Mouse (Mus musculus) C2C12 (cell line): ENCODE data around the gene Ing2.

ENCODE experiments used
- CTCF ChIP-seq: IDR thresholded peaks from one replicate; pipeline ENCODE4 v1.5.1; 2011; ENCODE audit not compliant: control insufficient read depth, insufficient read depth, insufficient read length
- MAX ChIP-seq: IDR thresholded peaks from one replicate; pipeline ENCODE4 v1.6.1; 2011; ENCODE audit warnings: mild to moderate bottlenecking, control low read depth

- TF ChIP-seq CTCF, result no peak
- TF ChIP-seq MAX, result no peak
Observed at GRCm38 (mm10) chr8:47690674-47691078, 15.3 kb upstream of the Ing2 start.
